Mouse (Mus musculus) CH12.LX (cell line): Measurements from ENCODE around the gene Neurod2.

Experiments used
- EP300 ChIP-seq: IDR thresholded peaks from 2 replicates; pipeline ENCODE4 v1.6.1; 2011; ENCODE audit warnings: low read length, improper control_type of control experiment
- MAX ChIP-seq: IDR thresholded peaks from 2 replicates; pipeline ENCODE4 v1.6.1; 2011; ENCODE audit warnings: low read length, improper control_type of control experiment
- SMC3 ChIP-seq: IDR thresholded peaks from 2 replicates; pipeline ENCODE4 v1.6.1; 2011; ENCODE audit warnings: low read depth, low read length, improper control_type of control experiment

DNA sequence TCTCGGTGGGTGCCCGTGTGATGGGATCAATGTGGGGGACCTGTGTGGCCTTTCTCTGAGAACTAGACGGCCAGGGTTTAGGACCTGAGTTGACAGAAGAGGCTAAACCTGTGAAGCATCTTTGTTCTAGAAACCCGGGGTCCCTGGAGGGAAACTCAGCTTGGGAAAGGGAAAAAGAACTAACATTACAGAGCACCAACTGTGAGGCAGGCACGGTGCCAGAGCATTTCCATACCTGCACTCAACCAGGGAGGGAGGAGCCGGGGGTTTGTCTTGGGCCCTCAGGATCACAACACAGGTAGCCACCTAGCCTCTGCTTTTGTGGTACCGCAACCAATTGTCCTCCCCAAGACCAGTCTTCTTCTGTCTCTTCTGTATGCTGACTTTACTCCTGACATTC is 41.5 kb downstream of the Neurod2 start:
- TF ChIP-seq MAX = no peak
- no peak for TF ChIP-seq EP300
- TF ChIP-seq SMC3 = no peak
